Mouse (Mus musculus): ENCODE measurements around the gene Gpatch4. TPM values are rescaled to one million over a fixed set of nuclear protein-coding genes. Genes with fewer than 3 reads are reported as not detected.

Gpatch4 gene
- polyA plus RNA-seq, 1 experiment from 2014 or later: 26.5 TPM

GRCm38 (mm10) chr3:88082224-88082618, 39.3 kb downstream of the Gpatch4 start:
- Histone ChIP-seq H3K4me2 (replicated peaks) (peak overlapping the region; percentile 69), H3K27ac (replicated peaks) (no peak overlapping the region), H3K4me3 (peak overlapping the region; percentile 52), H3K9me3 (no peaks in the 10 kb centered on the region), H3K9ac (replicated peaks) (peak overlapping the region; percentile 51), H3K4me1 (peaks cover 17% of the 10 kb centered on the region), H3K27me3 (no peaks in the 10 kb centered on the region), H3K36me3 (0 out of 2 replicates have a peak, but pooled peaks cover 16% of the 10 kb centered on the region)
- WGBS: 3% methylated on average over 13 of the region's 13 CpGs
- ATAC-seq (ENCODE audit: low FRiP score, low read depth): no peak

DNA sequence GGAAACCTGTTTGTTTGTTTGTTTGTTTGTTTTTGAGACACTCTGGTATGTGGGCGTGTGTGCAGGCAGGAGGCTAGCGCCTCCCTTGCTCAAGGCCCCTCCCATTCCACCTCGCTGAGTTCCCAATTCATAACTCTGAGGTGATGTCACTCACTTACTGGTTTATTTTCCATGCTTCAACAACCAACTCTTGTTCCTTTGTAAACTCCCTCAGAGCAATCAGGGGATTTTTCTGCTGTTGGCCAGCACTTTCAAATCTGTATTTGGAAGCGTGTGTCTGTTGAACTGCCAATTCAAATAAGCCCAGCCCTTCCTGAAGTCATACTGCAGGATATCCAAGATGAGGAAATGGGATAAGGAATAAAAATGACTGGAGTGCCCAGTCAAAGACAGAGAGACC, 39.8 kb downstream of the Gpatch4 start:
- no peaks in the 10 kb centered on the region for H3K27me3 ChIP-seq
- ATAC-seq (ENCODE audit: low FRiP score, low read depth): no peak
- H3K9me3 ChIP-seq: no peaks in the 10 kb centered on the region
- H3K4me2 ChIP-seq (replicated peaks): peak overlapping the region; percentile 69
- 23% methylated on average over 4 of the region's 4 CpGs for WGBS
- peaks cover 17% of the 10 kb centered on the region for H3K4me1 ChIP-seq
- H3K4me3 ChIP-seq: peak overlapping the region; percentile 52
- 0 out of 2 replicates have a peak, but pooled peaks cover 16% of the 10 kb centered on the region for H3K36me3 ChIP-seq
- H3K27ac ChIP-seq (replicated peaks): no peak overlapping the region
- peak overlapping the region; percentile 51; the same call in 1 of the 2 replicates for H3K9ac ChIP-seq (replicated peaks)

DNA sequence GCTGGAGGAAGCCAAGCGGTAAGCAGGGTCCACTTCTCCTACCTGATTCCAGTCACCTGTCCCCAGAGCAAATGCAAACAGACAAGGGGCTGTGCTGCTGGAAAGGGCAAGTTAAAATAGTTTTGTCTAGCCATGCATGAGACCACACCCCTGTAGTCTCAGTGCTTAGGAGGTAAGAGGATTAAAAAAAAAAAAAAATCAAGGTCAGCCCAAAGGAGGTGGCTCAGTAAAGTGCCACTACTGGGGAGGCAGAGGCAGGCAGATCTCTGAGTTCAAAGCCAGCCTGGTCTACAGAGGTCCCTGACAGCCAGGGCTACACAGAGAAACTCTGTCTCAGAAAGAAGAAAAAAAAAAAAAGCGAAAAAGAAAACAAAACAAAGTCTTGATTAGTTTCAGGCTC, 41.1 kb downstream of the Gpatch4 start:
- Histone ChIP-seq H3K9ac (replicated peaks) (no peak overlapping the region), H3K9me3 (no peaks in the 10 kb centered on the region), H3K36me3 (0 out of 2 replicates have a peak, but pooled peaks cover 20% of the 10 kb centered on the region), H3K4me3 (no peak overlapping the region), H3K27ac (replicated peaks) (no peak overlapping the region), H3K27me3 (no peaks in the 10 kb centered on the region), H3K4me2 (replicated peaks) (no peak overlapping the region), H3K4me1 (peaks cover 17% of the 10 kb centered on the region)
- WGBS: 86% methylated on average over 2 of the region's 2 CpGs
- ATAC-seq (ENCODE audit: low FRiP score, low read depth): no peak

- WGBS: 94% methylated on average over 3 of the region's 9 CpGs
- Histone ChIP-seq H3K27me3 (no peaks in the 10 kb centered on the region), H3K9ac (replicated peaks) (no peak overlapping the region), H3K4me3 (no peak overlapping the region), H3K4me1 (peaks cover 17% of the 10 kb centered on the region), H3K9me3 (no peaks in the 10 kb centered on the region), H3K27ac (replicated peaks) (no peak overlapping the region), H3K4me2 (replicated peaks) (no peak overlapping the region), H3K36me3 (peaks cover 32% of the 10 kb centered on the region)
- ATAC-seq (ENCODE audit: low FRiP score, low read depth): no peak
Observed at GRCm38 (mm10) chr3:88085459-88085858, 42.6 kb downstream of the Gpatch4 start.

GRCm38 (mm10) chr3:88087688-88088087, 44.8 kb downstream of the Gpatch4 start:
- Histone ChIP-seq H3K36me3 (peaks cover 54% of the 10 kb centered on the region), H3K9ac (replicated peaks) (no peak overlapping the region), H3K27me3 (no peaks in the 10 kb centered on the region), H3K4me2 (replicated peaks) (no peak overlapping the region), H3K4me3 (no peak overlapping the region), H3K9me3 (no peaks in the 10 kb centered on the region), H3K27ac (replicated peaks) (no peak overlapping the region), H3K4me1 (peaks cover 5% of the 10 kb centered on the region)
- no peak for ATAC-seq (ENCODE audit: low FRiP score, low read depth)
- WGBS: 84% methylated on average over 1 of the region's 1 CpGs

GRCm38 (mm10) chr3:88090106-88090505, 47.2 kb downstream of the Gpatch4 start:
- Histone ChIP-seq H3K27me3 (no peaks in the 10 kb centered on the region), H3K9me3 (no peaks in the 10 kb centered on the region), H3K4me2 (replicated peaks) (no peak overlapping the region), H3K4me1 (no peaks in the 10 kb centered on the region), H3K4me3 (no peak overlapping the region), H3K36me3 (peaks cover 70% of the 10 kb centered on the region), H3K27ac (replicated peaks) (no peak overlapping the region), H3K9ac (replicated peaks) (no peak overlapping the region)
- WGBS: 94% methylated on average over 7 of the region's 7 CpGs
- no peak for ATAC-seq (ENCODE audit: low FRiP score, low read depth)

- Histone ChIP-seq H3K36me3 (peaks cover 69% of the 10 kb centered on the region), H3K27ac (replicated peaks) (no peak overlapping the region), H3K4me1 (no peaks in the 10 kb centered on the region), H3K4me2 (replicated peaks) (no peak overlapping the region), H3K27me3 (no peaks in the 10 kb centered on the region), H3K9ac (replicated peaks) (no peak overlapping the region), H3K4me3 (no peak overlapping the region), H3K9me3 (no peaks in the 10 kb centered on the region)
- 95% methylated on average over 6 of the region's 6 CpGs for WGBS
- no peak for ATAC-seq (ENCODE audit: low FRiP score, low read depth)
Observed at GRCm38 (mm10) chr3:88090616-88091015, 47.7 kb downstream of the Gpatch4 start.

GRCm38 (mm10) chr3:88094126-88094525, 51.2 kb downstream of the Gpatch4 start:
- H3K4me1 ChIP-seq: no peaks in the 10 kb centered on the region
- no peaks in the 10 kb centered on the region for H3K27me3 ChIP-seq
- no peaks in the 10 kb centered on the region for H3K9me3 ChIP-seq
- H3K36me3 ChIP-seq: peaks cover 77% of the 10 kb centered on the region
- no peak for ATAC-seq (ENCODE audit: low FRiP score, low read depth)
- H3K4me2 ChIP-seq (replicated peaks): no peak overlapping the region
- H3K4me3 ChIP-seq: no peak overlapping the region
- H3K27ac ChIP-seq (replicated peaks): no peak overlapping the region
- WGBS: 89% methylated on average over 5 of the region's 5 CpGs
- H3K9ac ChIP-seq (replicated peaks): no peak overlapping the region

DNA sequence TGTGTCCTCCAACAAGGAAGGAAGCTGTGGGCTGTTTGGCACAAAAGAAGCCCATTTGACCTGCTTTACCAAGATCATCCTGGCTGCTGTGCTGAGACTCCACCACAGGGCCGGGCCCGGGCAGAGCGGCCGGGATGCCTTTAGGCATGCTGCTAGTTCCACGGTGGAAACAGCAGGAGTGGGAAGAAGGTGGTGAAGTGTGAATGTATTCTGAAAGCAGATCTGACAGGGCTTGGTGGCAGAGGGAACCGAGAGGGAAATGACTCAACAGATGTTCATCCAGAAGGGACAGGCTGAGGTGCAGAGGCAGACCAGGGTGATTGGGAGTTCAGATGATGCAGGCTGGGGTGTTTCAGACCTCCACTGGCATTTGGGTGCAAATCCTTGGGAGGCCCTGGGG, 54.8 kb downstream of the Gpatch4 start:
- H3K36me3 ChIP-seq: peaks cover 71% of the 10 kb centered on the region
- H3K27me3 ChIP-seq: no peaks in the 10 kb centered on the region
- no peak overlapping the region for H3K27ac ChIP-seq (replicated peaks)
- H3K4me2 ChIP-seq (replicated peaks): no peak overlapping the region
- 88% methylated on average over 6 of the region's 6 CpGs for WGBS
- ATAC-seq (ENCODE audit: low FRiP score, low read depth): no peak
- H3K4me1 ChIP-seq: no peaks in the 10 kb centered on the region
- H3K4me3 ChIP-seq: no peak overlapping the region
- H3K9ac ChIP-seq (replicated peaks): no peak overlapping the region
- no peaks in the 10 kb centered on the region for H3K9me3 ChIP-seq

GRCm38 (mm10) chr3:88100251-88100650, 57.3 kb downstream of the Gpatch4 start:
- 90% methylated on average over 3 of the region's 3 CpGs for WGBS
- ATAC-seq (ENCODE audit: low FRiP score, low read depth): no peak
- H3K4me3 ChIP-seq: no peak overlapping the region
- no peaks in the 10 kb centered on the region for H3K27me3 ChIP-seq
- no peak overlapping the region for H3K27ac ChIP-seq (replicated peaks)
- no peak overlapping the region for H3K9ac ChIP-seq (replicated peaks)
- no peaks in the 10 kb centered on the region for H3K9me3 ChIP-seq
- peaks cover 74% of the 10 kb centered on the region for H3K36me3 ChIP-seq
- H3K4me2 ChIP-seq (replicated peaks): no peak overlapping the region
- H3K4me1 ChIP-seq: no peaks in the 10 kb centered on the region

- Histone ChIP-seq H3K4me1 (no peaks in the 10 kb centered on the region), H3K27me3 (no peaks in the 10 kb centered on the region), H3K9ac (replicated peaks) (no peak overlapping the region), H3K4me3 (no peak overlapping the region), H3K27ac (replicated peaks) (no peak overlapping the region), H3K4me2 (replicated peaks) (no peak overlapping the region), H3K36me3 (peaks cover 81% of the 10 kb centered on the region), H3K9me3 (no peaks in the 10 kb centered on the region)
- WGBS: 96% methylated on average over 7 of the region's 7 CpGs
- ATAC-seq (ENCODE audit: low FRiP score, low read depth): no peak
Observed at GRCm38 (mm10) chr3:88101736-88102135, 58.8 kb downstream of the Gpatch4 start.

GRCm38 (mm10) chr3:88102196-88102595, 59.3 kb downstream of the Gpatch4 start:
- Histone ChIP-seq H3K4me3 (no peak overlapping the region), H3K4me2 (replicated peaks) (no peak overlapping the region), H3K27ac (replicated peaks) (no peak overlapping the region), H3K27me3 (no peaks in the 10 kb centered on the region), H3K9me3 (no peaks in the 10 kb centered on the region), H3K4me1 (no peaks in the 10 kb centered on the region), H3K9ac (replicated peaks) (no peak overlapping the region), H3K36me3 (peaks cover 80% of the 10 kb centered on the region)
- no peak for ATAC-seq (ENCODE audit: low FRiP score, low read depth)
- 92% methylated on average over 6 of the region's 6 CpGs for WGBS

DNA sequence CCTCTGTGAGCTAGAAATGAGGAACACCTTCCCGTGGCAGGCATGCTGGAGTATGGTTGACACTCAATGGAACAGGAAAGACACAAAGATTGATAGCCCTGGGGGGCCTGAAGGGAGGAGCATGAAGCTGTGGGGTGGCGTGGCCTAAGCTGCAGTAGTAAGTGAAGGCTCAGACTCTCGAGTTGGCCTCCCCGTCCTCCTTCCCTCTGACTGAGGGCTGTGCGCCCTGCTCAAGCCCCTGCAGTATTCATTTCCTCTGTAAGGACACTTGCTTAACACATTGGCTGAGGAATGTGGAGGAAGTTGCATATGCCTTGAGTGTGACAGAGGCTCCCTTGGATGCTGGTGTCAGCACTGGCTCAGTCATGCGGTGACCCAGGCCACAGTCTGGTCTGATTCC, 59.7 kb downstream of the Gpatch4 start:
- H3K27ac ChIP-seq (replicated peaks): no peak overlapping the region
- no peak overlapping the region for H3K4me3 ChIP-seq
- no peaks in the 10 kb centered on the region for H3K27me3 ChIP-seq
- no peak overlapping the region for H3K9ac ChIP-seq (replicated peaks)
- ATAC-seq (ENCODE audit: low FRiP score, low read depth): no peak
- no peak overlapping the region for H3K4me2 ChIP-seq (replicated peaks)
- H3K4me1 ChIP-seq: no peaks in the 10 kb centered on the region
- peaks cover 80% of the 10 kb centered on the region for H3K36me3 ChIP-seq
- WGBS: 85% methylated on average over 6 of the region's 6 CpGs
- H3K9me3 ChIP-seq: no peaks in the 10 kb centered on the region

Data from midbrain, embryonic 12.5 days (tissue).